ENCODE assay signal across 8 mouse cellular contexts in genomic region chr9:58544879-58545324, GRCm38 (mm10). TPM values are rescaled to one million over a fixed set of nuclear protein-coding genes. Genes with fewer than 3 reads are reported as not detected.
DNase-seq lines count a peak whose midpoint lies in the region; ATAC-seq lines count a peak whose summit lies in the region.

No protein-coding gene starts in this region.

- H3K27me3 ChIP-seq in midbrain, embryonic 14.5 days (ENCODE audit: control insufficient read depth, insufficient read depth, low read length): no peaks in the 10 kb centered on the region
- no peaks in the 10 kb centered on the region for H3K27me3 ChIP-seq in midbrain, embryonic 15.5 days (replicated peaks)
- no peaks in the 10 kb centered on the region for H3K27me3 ChIP-seq in hindbrain, embryonic 16.5 days (replicated peaks; ENCODE audit: control insufficient read depth, insufficient read depth, low read length)
- no peaks in the 10 kb centered on the region for H3K27me3 ChIP-seq in stomach, embryonic 16.5 days (ENCODE audit: control insufficient read depth, insufficient read depth, low read length)

- H3K4me1 ChIP-seq in midbrain, embryonic 14.5 days (ENCODE audit: control insufficient read depth, insufficient read depth, low read length): peaks cover 11% of the 10 kb centered on the region; the same call in 1 of the 2 replicates
- H3K4me1 ChIP-seq in midbrain, embryonic 15.5 days: peaks cover 23% of the 10 kb centered on the region; the same call in 1 of the 2 replicates
- H3K4me1 ChIP-seq in hindbrain, embryonic 16.5 days (ENCODE audit: control insufficient read depth, insufficient read depth, low read depth, low read length): peaks cover 18% of the 10 kb centered on the region
- peaks cover 32% of the 10 kb centered on the region for H3K4me1 ChIP-seq in stomach, embryonic 16.5 days (ENCODE audit: control insufficient read depth, insufficient read depth, low read length)

- H3K9me3 ChIP-seq in midbrain, embryonic 14.5 days (ENCODE audit: control insufficient read depth, low read length): no peaks in the 10 kb centered on the region
- no peaks in the 10 kb centered on the region for H3K9me3 ChIP-seq in midbrain, embryonic 15.5 days
- H3K9me3 ChIP-seq in hindbrain, embryonic 16.5 days (ENCODE audit: control insufficient read depth, low read length): no peaks in the 10 kb centered on the region
- no peaks in the 10 kb centered on the region for H3K9me3 ChIP-seq in stomach, embryonic 16.5 days (replicated peaks; ENCODE audit: control insufficient read depth, low read length)

- H3K4me3 ChIP-seq in midbrain, embryonic 14.5 days (replicated peaks; ENCODE audit: low read depth, low read length): no peak overlapping the region
- H3K4me3 ChIP-seq in midbrain, embryonic 15.5 days: no peak overlapping the region
- H3K4me3 ChIP-seq in hindbrain, embryonic 16.5 days (ENCODE audit: low read length): no peak overlapping the region
- no peak overlapping the region for H3K4me3 ChIP-seq in stomach, embryonic 16.5 days (replicated peaks; ENCODE audit: low read length)

- peak; percentile 39 for DNase-seq in cerebellum, adult 8-10 months
- DNase-seq in midbrain, embryonic 14.5 days: no peak
- DNase-seq in adrenal gland, postnatal 25 days: no peak
- no peak for DNase-seq in gastrocnemius, postnatal 14 days

- H3K4me2 ChIP-seq in midbrain, embryonic 14.5 days (ENCODE audit: low read length): peak overlapping the region; percentile 16; the same call in 1 of the 2 replicates
- H3K4me2 ChIP-seq in midbrain, embryonic 15.5 days: no peak overlapping the region
- H3K4me2 ChIP-seq in hindbrain, embryonic 16.5 days (ENCODE audit: low read length): peak overlapping the region; percentile 17
- peak overlapping the region; percentile 41 for H3K4me2 ChIP-seq in stomach, embryonic 16.5 days (ENCODE audit: low read depth, low read length)

- ATAC-seq in cerebellum, adult (ENCODE audit: insufficient number of reproducible peaks, low FRiP score, low TSS enrichment): no peak
- ATAC-seq in midbrain, embryonic 14.5 days (ENCODE audit: low FRiP score, low TSS enrichment): no peak
- no peak for ATAC-seq in midbrain, embryonic 15.5 days (replicated peaks)
- no peak for ATAC-seq in hindbrain, embryonic 16.5 days
- no peak for ATAC-seq in stomach, embryonic 16.5 days (ENCODE audit: insufficient read depth, low FRiP score)

- no peaks in the 10 kb centered on the region for H3K36me3 ChIP-seq in midbrain, embryonic 14.5 days (ENCODE audit: control insufficient read depth, insufficient read depth, low read length)
- no peaks in the 10 kb centered on the region for H3K36me3 ChIP-seq in midbrain, embryonic 15.5 days (replicated peaks)
- no peaks in the 10 kb centered on the region for H3K36me3 ChIP-seq in hindbrain, embryonic 16.5 days (ENCODE audit: control insufficient read depth, insufficient read depth, low read length)
- no peaks in the 10 kb centered on the region for H3K36me3 ChIP-seq in stomach, embryonic 16.5 days (ENCODE audit: control insufficient read depth, insufficient read depth, low read length)

- H3K9ac ChIP-seq in midbrain, embryonic 14.5 days (replicated peaks; ENCODE audit: low read length): no peak overlapping the region
- no peak overlapping the region for H3K9ac ChIP-seq in midbrain, embryonic 15.5 days
- H3K9ac ChIP-seq in hindbrain, embryonic 16.5 days (ENCODE audit: low read depth, low read length): peak overlapping the region; percentile 6; the same call in 1 of the 2 replicates
- no peak overlapping the region for H3K9ac ChIP-seq in stomach, embryonic 16.5 days (ENCODE audit: low read length)

- 72% methylated on average over 4 of the region's 4 CpGs for WGBS in midbrain, embryonic 14.5 days
- 66% methylated on average over 4 of the region's 4 CpGs for WGBS in midbrain, embryonic 15.5 days
- WGBS in hindbrain, embryonic 16.5 days: 55% methylated on average over 4 of the region's 4 CpGs
- WGBS in stomach, embryonic 16.5 days: 55% methylated on average over 4 of the region's 4 CpGs

- intact Hi-C loops in gastrocnemius, postnatal 14 days (cut with DNase I; ENCODE audit: low total_unique reads): loop anchor here (5.0 kb wide), 1 partner anchor 32 kb away; no protein-coding TSS in a partner anchor

- H3K27ac ChIP-seq in midbrain, embryonic 14.5 days (replicated peaks; ENCODE audit: low read depth, low read length): no peak overlapping the region
- H3K27ac ChIP-seq in midbrain, embryonic 15.5 days: no peak overlapping the region
- H3K27ac ChIP-seq in hindbrain, embryonic 16.5 days (ENCODE audit: low read depth, low read length): no peak overlapping the region
- H3K27ac ChIP-seq in stomach, embryonic 16.5 days (ENCODE audit: low read length): no peak overlapping the region

RNA-seq across cellular contexts. Expression of gene Cd276, which starts 10.3 kb away (rescaled TPM):
- polyA plus RNA-seq in midbrain, embryonic 14.5 days (2014; fragmentation: Nextera tagmentation; extraction: Ambion mirVana): 33.2 and 38.1 TPM in 2 replicates
- polyA plus RNA-seq in midbrain, embryonic 15.5 days (2015; fragmentation: Nextera tagmentation; extraction: Ambion mirVana): 33.2 and 35.1 TPM in 2 replicates
- polyA plus RNA-seq in hindbrain, embryonic 16.5 days (2015; fragmentation: Nextera tagmentation; extraction: Ambion mirVana): 24.6 and 33.7 TPM in 2 replicates
- 30.4 and 31.2 TPM in 2 replicates for polyA plus RNA-seq in stomach, embryonic 16.5 days (2015; fragmentation: Nextera tagmentation; extraction: Ambion mirVana)
- 13.6 and 18.3 TPM in 2 replicates for total RNA-seq in adrenal gland, postnatal 25 days (2021)
- 10 to 100 TPM; 15.6 to 25.1 TPM for total RNA-seq in gastrocnemius, postnatal 14 days (2021)

RNA-seq across cellular contexts. Expression of gene Nptn, which starts 37.1 kb away (rescaled TPM):
- 179 and 180 TPM in 2 replicates for polyA plus RNA-seq in midbrain, embryonic 14.5 days (2014; fragmentation: Nextera tagmentation; extraction: Ambion mirVana)
- polyA plus RNA-seq in midbrain, embryonic 15.5 days (2015; fragmentation: Nextera tagmentation; extraction: Ambion mirVana): 144 and 149 TPM in 2 replicates
- 216 and 258 TPM in 2 replicates for polyA plus RNA-seq in hindbrain, embryonic 16.5 days (2015; fragmentation: Nextera tagmentation; extraction: Ambion mirVana)
- polyA plus RNA-seq in stomach, embryonic 16.5 days (2015; fragmentation: Nextera tagmentation; extraction: Ambion mirVana): 155 and 165 TPM in 2 replicates
- 151 and 177 TPM in 2 replicates for total RNA-seq in adrenal gland, postnatal 25 days (2021)
- 100 to 1,000 TPM in 1 of 2 experiments, 10 to 100 TPM in 1; 91.0 to 101 TPM for total RNA-seq in gastrocnemius, postnatal 14 days (2021)

RNA-seq across cellular contexts. Expression of gene Insyn1, which starts 56.5 kb away (rescaled TPM):
- polyA plus RNA-seq in midbrain, embryonic 14.5 days (2014; fragmentation: Nextera tagmentation; extraction: Ambion mirVana): 10.5 and 21.2 TPM in 2 replicates
- 10.9 and 14.2 TPM in 2 replicates for polyA plus RNA-seq in midbrain, embryonic 15.5 days (2015; fragmentation: Nextera tagmentation; extraction: Ambion mirVana)
- 8.5 and 9.6 TPM in 2 replicates for polyA plus RNA-seq in hindbrain, embryonic 16.5 days (2015; fragmentation: Nextera tagmentation; extraction: Ambion mirVana)
- polyA plus RNA-seq in stomach, embryonic 16.5 days (2015; fragmentation: Nextera tagmentation; extraction: Ambion mirVana): 0.32 and 0.77 TPM in 2 replicates
- total RNA-seq in adrenal gland, postnatal 25 days (2021): 8.0 and 10.2 TPM in 2 replicates
- total RNA-seq in gastrocnemius, postnatal 14 days (2021): 1 to 10 TPM; 6.4 to 7.1 TPM
